7 mouse cellular contexts compared by ENCODE assay signal in the genomic region with DNA sequence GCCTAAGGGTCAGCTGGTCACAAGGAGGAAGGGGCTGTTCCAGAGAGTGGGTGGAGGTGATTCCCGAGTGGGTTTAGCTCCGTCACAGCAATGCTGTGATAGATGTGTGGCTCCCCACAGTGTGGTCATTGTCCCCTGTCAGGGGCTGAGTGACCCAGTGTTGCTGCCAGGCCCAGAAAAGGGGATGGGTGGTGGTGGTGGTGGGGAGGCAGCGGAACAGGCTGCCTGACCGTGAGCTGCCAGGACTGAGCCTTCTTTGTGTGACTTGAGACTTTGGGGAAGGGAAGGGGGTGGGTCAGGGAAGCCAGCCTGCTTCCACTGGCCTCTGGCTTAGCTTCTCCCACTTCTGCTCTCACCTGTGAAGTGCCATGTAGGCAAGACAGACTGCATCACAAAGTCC. TPM values are rescaled to one million over a fixed set of nuclear protein-coding genes. Genes with fewer than 3 reads are reported as not detected.
DNase-seq lines count a peak whose midpoint lies in the region; ATAC-seq lines count a peak whose summit lies in the region.

No protein-coding gene starts in this region.

- H3K4me1 ChIP-seq in heart, embryonic 14.5 days (ENCODE audit: control insufficient read depth in 2 of 2, insufficient read depth in 2 of 2, low read length in 2 of 2), result peaks cover 55 to 64% of the 10 kb centered on the region in 2 experiments
- H3K4me1 ChIP-seq in limb, embryonic 15.5 days, result peaks cover 68% of the 10 kb centered on the region
- H3K4me1 ChIP-seq in stomach, embryonic 16.5 days (ENCODE audit: control insufficient read depth, insufficient read depth, low read length), result peaks cover 56% of the 10 kb centered on the region

- DNase-seq in lung, postnatal 10 days, result peak; percentile 40
- DNase-seq in lung, postnatal 36 days, result no peak
- DNase-seq in gastrocnemius, postnatal 4 days (ENCODE audit: low spot score in 2 of 2), result no peak
- DNase-seq in right cerebral cortex, postnatal 25 days, result no peak

- H3K9ac ChIP-seq in heart, embryonic 14.5 days (ENCODE audit: low read length), result peak overlapping the region; percentile 95
- 0 out of 2 replicates have a peak overlapping the region, but pooled peaks have one; percentile 35 for H3K9ac ChIP-seq in limb, embryonic 15.5 days
- H3K9ac ChIP-seq in stomach, embryonic 16.5 days (ENCODE audit: low read length), result peak overlapping the region; percentile 87

- H3K36me3 ChIP-seq in heart, embryonic 14.5 days (ENCODE audit: control insufficient read depth, insufficient read depth, low read length), result peaks cover 49% of the 10 kb centered on the region
- peaks cover 22% of the 10 kb centered on the region for H3K36me3 ChIP-seq in limb, embryonic 15.5 days
- H3K36me3 ChIP-seq in stomach, embryonic 16.5 days (ENCODE audit: control insufficient read depth, insufficient read depth, low read length), result 0 out of 2 replicates have a peak, but pooled peaks cover 9% of the 10 kb centered on the region

- H3K27me3 ChIP-seq in heart, embryonic 14.5 days (ENCODE audit: control insufficient read depth, insufficient read depth, low read length), result no peaks in the 10 kb centered on the region
- no peaks in the 10 kb centered on the region for H3K27me3 ChIP-seq in limb, embryonic 15.5 days
- no peaks in the 10 kb centered on the region for H3K27me3 ChIP-seq in stomach, embryonic 16.5 days (ENCODE audit: control insufficient read depth, insufficient read depth, low read length)

- H3K4me3 ChIP-seq in heart, embryonic 14.5 days (ENCODE audit: control insufficient read depth in 1 of 2, insufficient read depth in 1 of 2, low read depth in 1 of 2, low read length in 2 of 2), result peak overlapping the region; percentile 83 to 93
- peak overlapping the region; percentile 75 for H3K4me3 ChIP-seq in limb, embryonic 15.5 days
- peak overlapping the region; percentile 75 for H3K4me3 ChIP-seq in stomach, embryonic 16.5 days (replicated peaks; ENCODE audit: low read length)

- H3K9me3 ChIP-seq in heart, embryonic 14.5 days (ENCODE audit: control insufficient read depth, low read length), result no peaks in the 10 kb centered on the region
- no peaks in the 10 kb centered on the region for H3K9me3 ChIP-seq in limb, embryonic 15.5 days
- H3K9me3 ChIP-seq in stomach, embryonic 16.5 days (replicated peaks; ENCODE audit: control insufficient read depth, low read length), result no peaks in the 10 kb centered on the region

- ATAC-seq in heart, embryonic 14.5 days (ENCODE audit: insufficient number of reproducible peaks, insufficient read depth, low FRiP score, low read depth), result no peak
- ATAC-seq in limb, embryonic 15.5 days (ENCODE audit: insufficient number of reproducible peaks, low FRiP score, low TSS enrichment, low read depth), result no peak
- ATAC-seq in stomach, embryonic 16.5 days (ENCODE audit: insufficient read depth, low FRiP score), result no peak

- 21% methylated on average over 4 of the region's 4 CpGs for WGBS in heart, embryonic 14.5 days
- whole genome bisulfite sequencing in limb, embryonic 15.5 days, result 24% methylated on average over 4 of the region's 4 CpGs
- WGBS in stomach, embryonic 16.5 days, result 23% methylated on average over 4 of the region's 4 CpGs

- peak overlapping the region; percentile 90 for H3K4me2 ChIP-seq in heart, embryonic 14.5 days (ENCODE audit: low read length)
- H3K4me2 ChIP-seq in limb, embryonic 15.5 days, result peak overlapping the region; percentile 72
- peak overlapping the region; percentile 81 for H3K4me2 ChIP-seq in stomach, embryonic 16.5 days (ENCODE audit: low read depth, low read length)

- H3K27ac ChIP-seq in heart, embryonic 14.5 days (replicated peaks in 1 of 2; ENCODE audit: control insufficient read depth in 1 of 2, insufficient read depth in 1 of 2, low read depth in 2 of 2, low read length in 2 of 2), result peak overlapping the region; percentile 91 to 95
- H3K27ac ChIP-seq in limb, embryonic 15.5 days, result peak overlapping the region; percentile 89
- H3K27ac ChIP-seq in stomach, embryonic 16.5 days (ENCODE audit: low read length), result peak overlapping the region; percentile 93

RNA-seq across cellular contexts. Expression of a gene that starts 2.8 kb away (rescaled TPM):
- 178 and 202 TPM in 2 replicates for polyA plus RNA-seq in heart, embryonic 14.5 days (2014; fragmentation: Nextera tagmentation; extraction: Ambion mirVana)
- 193 and 202 TPM in 2 replicates for polyA plus RNA-seq in limb, embryonic 15.5 days (2015; fragmentation: Nextera tagmentation; extraction: Ambion mirVana)
- polyA plus RNA-seq in stomach, embryonic 16.5 days (2015; fragmentation: Nextera tagmentation; extraction: Ambion mirVana), result 163 and 168 TPM in 2 replicates
- 100 to 1,000 TPM; 169 to 187 TPM for total RNA-seq in gastrocnemius, postnatal 4 days (2021)

RNA-seq across cellular contexts. Expression of a gene that starts 9.4 kb away (rescaled TPM):
- 1.0 and 1.9 TPM in 2 replicates for polyA plus RNA-seq in heart, embryonic 14.5 days (2014; fragmentation: Nextera tagmentation; extraction: Ambion mirVana)
- 0.15 and 0.20 TPM in 2 replicates for polyA plus RNA-seq in limb, embryonic 15.5 days (2015; fragmentation: Nextera tagmentation; extraction: Ambion mirVana)
- 0.03 and 0.06 TPM in 2 replicates for polyA plus RNA-seq in stomach, embryonic 16.5 days (2015; fragmentation: Nextera tagmentation; extraction: Ambion mirVana)
- 1 to 10 TPM; 3.2 to 3.5 TPM for total RNA-seq in gastrocnemius, postnatal 4 days (2021)

RNA-seq across cellular contexts. Expression of a gene that starts 10.2 kb away (rescaled TPM):
- 33.0 and 33.2 TPM in 2 replicates for polyA plus RNA-seq in heart, embryonic 14.5 days (2014; fragmentation: Nextera tagmentation; extraction: Ambion mirVana)
- 4.6 and 5.5 TPM in 2 replicates for polyA plus RNA-seq in limb, embryonic 15.5 days (2015; fragmentation: Nextera tagmentation; extraction: Ambion mirVana)
- polyA plus RNA-seq in stomach, embryonic 16.5 days (2015; fragmentation: Nextera tagmentation; extraction: Ambion mirVana), result 3.2 and 3.6 TPM in 2 replicates
- total RNA-seq in gastrocnemius, postnatal 4 days (2021), result 10 to 100 TPM; 19.0 to 26.8 TPM

RNA-seq across cellular contexts. Expression of a gene that starts 27.3 kb away (rescaled TPM):
- 20.9 and 22.1 TPM in 2 replicates for polyA plus RNA-seq in heart, embryonic 14.5 days (2014; fragmentation: Nextera tagmentation; extraction: Ambion mirVana)
- polyA plus RNA-seq in limb, embryonic 15.5 days (2015; fragmentation: Nextera tagmentation; extraction: Ambion mirVana), result 48.7 and 50.7 TPM in 2 replicates
- 68.0 and 78.2 TPM in 2 replicates for polyA plus RNA-seq in stomach, embryonic 16.5 days (2015; fragmentation: Nextera tagmentation; extraction: Ambion mirVana)
- total RNA-seq in gastrocnemius, postnatal 4 days (2021), result 10 to 100 TPM; 17.0 to 18.9 TPM

Comparison
In these comparisons a context has a peak if more than half of its experiments do, and no peak if none do; other contexts are left out.
1. H3K9ac ChIP-seq: peak in every context shown above with its lines; median percentile 95 in heart, embryonic 14.5 days; 87 in stomach, embryonic 16.5 days; 35 in limb, embryonic 15.5 days.